Mouse (Mus musculus): ENCODE measurements around the gene Grrp1.

DNA sequence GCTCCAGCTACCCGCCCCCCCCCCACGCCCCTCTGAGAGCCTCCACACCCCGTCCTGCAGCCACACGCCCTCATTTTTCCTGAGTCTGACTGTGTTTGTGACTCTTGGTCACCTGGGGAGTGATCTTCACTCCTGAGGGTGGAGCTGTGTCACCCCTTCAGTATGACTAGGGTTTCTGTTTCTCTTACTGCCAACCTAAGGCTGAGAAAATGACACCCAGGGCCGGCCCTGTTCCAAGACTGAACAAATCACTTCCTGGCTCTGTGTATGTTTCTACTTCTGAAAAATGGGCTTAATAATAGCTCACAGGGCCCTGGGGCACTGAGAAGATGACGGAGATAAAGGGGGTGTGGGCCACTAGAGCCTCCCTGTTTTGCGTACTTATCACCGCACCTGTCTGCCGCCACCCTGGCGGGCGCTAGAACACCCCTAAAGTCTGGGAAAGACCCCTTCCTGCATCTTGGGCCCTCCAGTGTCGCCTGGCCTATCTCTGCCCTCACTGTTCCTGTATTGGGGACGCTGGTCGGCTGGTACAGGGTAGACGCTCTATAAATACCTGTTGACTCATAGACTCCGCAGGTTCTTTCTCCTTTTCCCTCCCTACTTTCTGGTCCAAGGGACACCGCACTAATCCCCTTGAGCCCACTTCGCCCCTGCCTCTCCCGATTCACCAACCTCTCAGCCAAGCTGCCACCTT lies 16.2 kb downstream of the Grrp1 start:
- no peak for TF ChIP-seq EP300 (optimal IDR thresholded peaks at IDR 0.05)
- TF ChIP-seq CTCF (IDR thresholded peaks at IDR 0.05; ENCODE audit: low read depth), result no peak

Data from stomach, postnatal 0 days (tissue).